ENCODE assay signal across 13 mouse cellular contexts in genomic region chr6:84481205-84481604, GRCm38 (mm10).
"Had no signal": no experiment of that assay in that cellular context is flagged by ENCODE, and none has a peak within 500 bp of the region (broad histone marks: within the 10 kb centered on the region; RNA-seq: fewer than 3 reads in every experiment).

No protein-coding gene starts in this region.

- DNase-seq: lung, adult 18-20 months; lung, embryonic 14.5 days; lung, postnatal 10 days; lung, postnatal 4 days; midbrain, embryonic 14.5 days; right cerebral cortex, postnatal 14 days; thymus, adult 18-20 months; thymus, postnatal 14 days; thymus, postnatal 4 days had no signal

- H3K4me2 ChIP-seq: lung, embryonic 14.5 days; midbrain, embryonic 12.5 days; neural tube, embryonic 12.5 days had no signal

- ATAC-seq: midbrain, embryonic 16.5 days had no signal

- H3K27me3 ChIP-seq: midbrain, embryonic 12.5 days; neural tube, embryonic 12.5 days had no signal

- H3K4me3 ChIP-seq: midbrain, embryonic 10.5 days; midbrain, embryonic 12.5 days; neural tube, embryonic 12.5 days had no signal

- H3K9me3 ChIP-seq: midbrain, embryonic 10.5 days; midbrain, embryonic 12.5 days; neural tube, embryonic 12.5 days had no signal

- H3K27ac ChIP-seq: midbrain, embryonic 10.5 days; midbrain, embryonic 12.5 days; neural tube, embryonic 12.5 days had no signal

- H3K36me3 ChIP-seq: midbrain, embryonic 10.5 days; midbrain, embryonic 12.5 days; neural tube, embryonic 12.5 days had no signal

- H3K9ac ChIP-seq: lung, embryonic 14.5 days; midbrain, embryonic 12.5 days; neural tube, embryonic 12.5 days had no signal
